In genomic region chr3:104419990-104420389, GRCm38 (mm10) we compare ENCODE assay signal across 17 mouse cellular contexts.
"Had no signal": no experiment of that assay in that cellular context is flagged by ENCODE, and none has a peak within 500 bp of the region (broad histone marks: within the 10 kb centered on the region; RNA-seq: fewer than 3 reads in every experiment).

No protein-coding gene starts in this region.

- ATAC-seq: intestine, postnatal 0 days had no signal

- DNase-seq: kidney, adult 8-10 months; kidney, postnatal 10 days; kidney, postnatal 36 days; left cerebral cortex, postnatal 4 days; lung, adult 18-20 months; lung, postnatal 10 days; lung, postnatal 36 days; midbrain, embryonic 14.5 days; thymus, adult 2 months; thymus, postnatal 14 days; thymus, postnatal 4 days had no signal

- H3K4me1 ChIP-seq: limb, embryonic 15.5 days; lung, embryonic 15.5 days had no signal

- H3K4me2 ChIP-seq: kidney, embryonic 15.5 days; limb, embryonic 12.5 days; limb, embryonic 15.5 days; lung, embryonic 15.5 days had no signal

- H3K36me3 ChIP-seq: kidney, embryonic 15.5 days; limb, embryonic 12.5 days; limb, embryonic 15.5 days; lung, embryonic 15.5 days had no signal

- H3K27me3 ChIP-seq: kidney, embryonic 15.5 days; limb, embryonic 12.5 days; limb, embryonic 15.5 days; lung, embryonic 15.5 days had no signal

- H3K9me3 ChIP-seq: kidney, embryonic 15.5 days; limb, embryonic 12.5 days; limb, embryonic 15.5 days; lung, embryonic 15.5 days had no signal

- H3K27ac ChIP-seq: kidney, embryonic 15.5 days; limb, embryonic 12.5 days; limb, embryonic 15.5 days; lung, embryonic 15.5 days; stomach, postnatal 0 days had no signal

- H3K9ac ChIP-seq: kidney, embryonic 15.5 days; limb, embryonic 12.5 days; limb, embryonic 15.5 days; lung, embryonic 15.5 days had no signal

- H3K4me3 ChIP-seq: kidney, embryonic 15.5 days; limb, embryonic 12.5 days; limb, embryonic 15.5 days; lung, embryonic 15.5 days had no signal
